Mouse (Mus musculus): ENCODE measurements around the gene Tspan17. TPM values are rescaled to one million over a fixed set of nuclear protein-coding genes. Genes with fewer than 3 reads are reported as not detected.

The Tspan17 gene
- total RNA-seq, 2 experiments from 2014 or later, result 9.0 to 12.1 TPM

DNA sequence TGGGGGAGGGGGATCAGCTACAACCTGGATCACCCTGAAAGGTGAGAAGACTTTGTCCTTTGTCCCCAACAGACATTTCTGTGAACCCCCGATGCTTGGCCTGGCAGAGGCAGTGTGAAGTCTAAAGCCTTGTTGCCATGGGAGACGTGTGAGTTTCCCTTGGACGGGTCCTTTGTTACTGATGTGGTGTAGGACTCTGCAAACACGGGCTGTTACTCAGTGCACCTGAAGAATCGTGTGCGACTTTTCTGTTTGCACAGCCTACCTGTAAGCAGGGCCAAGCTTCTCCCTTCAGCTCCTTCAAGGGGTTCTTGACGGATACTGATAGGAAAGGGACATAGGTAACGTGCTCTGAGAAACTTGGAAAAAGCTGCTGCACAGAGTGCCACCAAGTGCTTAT lies 55.4 kb downstream of the Tspan17 start:
- DNase-seq, result no peak
- intact Hi-C loops (cut with DNase I), result no loop called here

Other genes starting within 250 kb of the Tspan17 start
- gene 4833439L19Rik, start 223.9 kb upstream of the Tspan17 start, total RNA-seq (2021), result 100 to 1,000 TPM in 1 of 2 experiments, 10 to 100 TPM in 1; 98.6 to 102 TPM
- 1 to 10 TPM; 8.1 to 8.4 TPM for gene Arl10, start 214.4 kb upstream of the Tspan17 start, total RNA-seq (2021)
- gene Nop16, start 199.3 kb upstream of the Tspan17 start, total RNA-seq (2021), result 10 to 100 TPM; 14.7 to 15.1 TPM
- gene Higd2a, start 199.2 kb upstream of the Tspan17 start, total RNA-seq (2021), result 100 to 1,000 TPM; 216 to 231 TPM
- gene Cltb, start 178.0 kb upstream of the Tspan17 start, total RNA-seq (2021), result 10 to 100 TPM; 91.8 to 93.1 TPM
- gene Faf2, start 167.6 kb upstream of the Tspan17 start, total RNA-seq (2021), result 10 to 100 TPM; 29.7 to 31.4 TPM
- gene Rnf44, start 95.5 kb upstream of the Tspan17 start, total RNA-seq (2021), result 10 to 100 TPM; 55.6 to 57.8 TPM
- not detected for gene Cdhr2, start 87.9 kb upstream of the Tspan17 start, total RNA-seq (2021)
- gene Gprin1, start 39.5 kb upstream of the Tspan17 start, total RNA-seq (2021), result not detected
- not detected for gene Sncb, start 22.8 kb upstream of the Tspan17 start, total RNA-seq (2021)
- not detected for gene Eif4e1b, start 5.4 kb upstream of the Tspan17 start, total RNA-seq (2021)
- under 1 TPM; 0.60 to 0.63 TPM for gene Unc5a, start 160.0 kb downstream of the Tspan17 start, total RNA-seq (2021)
- under 1 TPM; 0.61 to 0.74 TPM for gene Hk3, start 232.0 kb downstream of the Tspan17 start, total RNA-seq (2021)

All from heart, postnatal 14 days (tissue).